Mouse (Mus musculus) spleen, adult 2 months (tissue): ENCODE data around the gene Fbxo46.

ENCODE experiments used
- CTCF ChIP-seq: fragments of 200-500 bp; IDR thresholded peaks from 2 replicates; pipeline ENCODE4 v1.5.1; 2011; ENCODE audit warnings: mild to moderate bottlenecking, inconsistent platforms; ENCODE audit not compliant: insufficient read depth, insufficient read length, insufficient replicate concordance; ENCODE audit errors: extremely low read depth
- POLR2A ChIP-seq: fragments of 200-500 bp; IDR thresholded peaks from 2 replicates; pipeline ENCODE4 v1.6.1; 2011; ENCODE audit warnings: low read depth, low read length, inconsistent platforms

DNA sequence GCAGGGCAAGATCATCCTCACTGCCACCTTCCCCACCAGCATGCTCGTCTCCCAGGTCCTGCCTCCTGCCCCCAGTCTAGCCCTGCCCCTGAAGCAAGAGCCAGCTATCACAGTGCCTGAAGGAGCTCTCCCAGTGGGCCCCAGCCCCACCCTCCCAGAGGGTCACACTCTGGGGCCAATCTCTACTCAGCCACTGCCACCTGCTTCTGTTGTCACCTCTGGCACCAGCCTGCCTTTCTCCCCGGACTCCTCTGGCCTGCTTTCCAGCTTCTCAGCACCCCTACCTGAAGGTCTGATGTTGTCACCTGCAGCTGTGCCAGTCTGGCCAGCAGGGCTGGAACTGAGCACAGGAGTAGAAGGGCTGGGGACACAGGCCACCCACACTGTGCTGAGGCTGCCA, 22.4 kb upstream of the Fbxo46 start:
- TF ChIP-seq CTCF (no peak), POLR2A (no peak)
